Mouse (Mus musculus): ENCODE results near the gene Dcakd. TPM values are rescaled to one million over a fixed set of nuclear protein-coding genes. Genes with fewer than 3 reads are reported as not detected.

Gene Dcakd
- polyA plus RNA-seq, 1 experiment from 2014 or later: 170 TPM

DNA sequence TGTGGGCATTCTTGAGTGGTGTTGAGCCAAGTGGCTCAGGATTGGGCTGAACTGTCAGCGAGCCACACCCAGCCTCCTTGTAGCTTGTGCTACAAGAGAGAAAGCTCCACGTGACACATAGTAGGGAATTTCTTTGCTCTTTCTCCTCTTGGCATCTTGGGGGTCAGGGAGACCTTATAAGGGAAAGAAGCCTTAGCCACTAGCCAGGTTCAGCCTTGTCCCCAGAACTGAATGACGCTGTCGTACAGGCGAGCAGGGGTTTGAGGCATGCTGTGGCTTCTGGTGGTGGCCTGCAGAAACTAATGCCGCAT lies 38.9 kb upstream of the Dcakd start:
- H3K4me1 ChIP-seq: no peaks in the 10 kb centered on the region
- 90% methylated on average over 6 of the region's 6 CpGs for WGBS
- no peak overlapping the region for H3K4me3 ChIP-seq
- H3K27ac ChIP-seq: 0 out of 2 replicates have a peak overlapping the region, but pooled peaks have one; percentile 17
- H3K4me2 ChIP-seq (replicated peaks): no peak overlapping the region
- H3K36me3 ChIP-seq: peaks cover 80% of the 10 kb centered on the region
- ATAC-seq (ENCODE audit: insufficient number of reproducible peaks, insufficient read depth, low FRiP score, low TSS enrichment): no peak
- H3K9me3 ChIP-seq: no peaks in the 10 kb centered on the region
- H3K27me3 ChIP-seq: no peaks in the 10 kb centered on the region
- no peak overlapping the region for H3K9ac ChIP-seq

DNA sequence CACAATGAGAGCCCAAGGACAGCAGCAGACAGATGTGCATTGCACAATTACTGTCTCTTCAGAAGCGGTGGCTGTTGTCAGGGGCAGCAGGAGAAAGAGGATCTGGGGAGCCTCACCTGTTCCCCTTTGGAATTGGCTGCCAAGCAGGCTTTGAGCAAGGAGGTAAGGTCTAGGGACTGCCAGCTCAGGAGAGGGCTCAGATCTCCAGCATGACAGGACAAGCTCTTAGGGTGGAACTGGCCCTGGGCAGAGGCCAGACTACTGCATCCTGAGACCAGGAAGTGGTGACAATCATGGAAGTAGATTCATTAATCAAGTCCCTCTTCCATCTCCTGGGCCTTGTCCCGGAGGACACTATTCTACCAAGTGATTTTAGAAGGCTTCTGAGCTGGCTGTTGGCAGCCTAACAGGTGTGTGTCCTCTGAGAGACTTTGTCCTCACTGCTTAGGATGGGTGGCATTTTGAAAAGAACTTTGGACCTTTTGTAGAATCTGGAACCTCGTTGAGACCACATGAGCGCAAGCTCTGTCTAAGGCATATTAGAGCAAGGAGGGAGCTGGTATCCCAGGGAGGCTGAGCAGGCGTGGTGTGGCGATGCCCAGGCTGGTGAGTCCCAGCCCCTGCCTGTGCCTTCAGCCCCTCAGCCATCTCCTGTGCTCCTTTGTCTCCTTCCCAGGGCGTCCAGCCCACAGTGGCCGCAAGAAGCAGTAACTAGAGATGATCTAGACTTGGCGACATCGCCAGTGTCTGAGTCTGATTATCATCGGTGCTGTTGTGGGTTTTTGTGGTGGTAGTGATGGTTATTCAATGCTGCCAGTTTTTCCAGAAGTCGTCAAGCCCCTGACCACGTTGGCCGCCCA lies 38.3 kb upstream of the Dcakd start:
- Histone ChIP-seq H3K36me3 (peaks cover 86% of the 10 kb centered on the region), H3K27ac (0 out of 2 replicates have a peak overlapping the region, but pooled peaks have one; percentile 17), H3K9ac (no peak overlapping the region), H3K27me3 (no peaks in the 10 kb centered on the region), H3K4me3 (no peak overlapping the region), H3K9me3 (no peaks in the 10 kb centered on the region), H3K4me2 (replicated peaks) (no peak overlapping the region), H3K4me1 (no peaks in the 10 kb centered on the region)
- ATAC-seq (ENCODE audit: insufficient number of reproducible peaks, insufficient read depth, low FRiP score, low TSS enrichment): no peak
- WGBS: 94% methylated on average over 14 of the region's 14 CpGs

GRCm38 (mm10) chr11:103058499-103059085 lies 30.5 kb upstream of the Dcakd start:
- Histone ChIP-seq H3K9ac (no peak overlapping the region), H3K4me1 (no peaks in the 10 kb centered on the region), H3K36me3 (peaks cover 83% of the 10 kb centered on the region), H3K4me2 (replicated peaks) (no peak overlapping the region), H3K27me3 (no peaks in the 10 kb centered on the region), H3K27ac (no peak overlapping the region), H3K4me3 (no peak overlapping the region), H3K9me3 (no peaks in the 10 kb centered on the region)
- no peak for ATAC-seq (ENCODE audit: insufficient number of reproducible peaks, insufficient read depth, low FRiP score, low TSS enrichment)
- 82% methylated on average over 3 of the region's 3 CpGs for WGBS

- Histone ChIP-seq H3K9me3 (no peaks in the 10 kb centered on the region), H3K9ac (no peak overlapping the region), H3K4me3 (no peak overlapping the region), H3K4me1 (no peaks in the 10 kb centered on the region), H3K27me3 (no peaks in the 10 kb centered on the region), H3K36me3 (peaks cover 86% of the 10 kb centered on the region), H3K4me2 (replicated peaks) (no peak overlapping the region), H3K27ac (no peak overlapping the region)
- 90% methylated on average over 7 of the region's 7 CpGs for WGBS
- no peak for ATAC-seq (ENCODE audit: insufficient number of reproducible peaks, insufficient read depth, low FRiP score, low TSS enrichment)
Measured at GRCm38 (mm10) chr11:103056636-103057035, 28.5 kb upstream of the Dcakd start.

DNA sequence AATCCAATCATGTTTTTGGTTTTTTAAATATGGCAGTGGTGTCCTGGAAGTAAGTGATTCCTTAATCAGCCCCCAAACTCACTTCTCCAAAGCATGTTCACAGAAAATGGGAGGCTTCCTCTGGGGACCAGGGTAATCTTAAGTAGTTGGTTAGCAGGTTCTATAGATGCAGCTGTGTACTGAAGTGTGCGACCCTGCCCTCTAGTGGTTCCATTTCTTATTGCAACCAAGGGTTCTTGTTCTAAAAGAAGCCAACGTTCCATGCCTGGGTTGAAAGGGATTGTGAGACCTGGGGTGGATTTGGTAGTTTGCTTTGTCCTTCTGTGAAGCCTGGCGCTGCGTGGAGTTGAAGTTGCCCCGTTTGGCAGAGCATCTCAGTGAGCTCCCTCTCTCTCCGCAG lies 26.7 kb upstream of the Dcakd start:
- no peak for ATAC-seq (ENCODE audit: insufficient number of reproducible peaks, insufficient read depth, low FRiP score, low TSS enrichment)
- Histone ChIP-seq H3K4me3 (no peak overlapping the region), H3K27me3 (no peaks in the 10 kb centered on the region), H3K27ac (no peak overlapping the region), H3K9me3 (no peaks in the 10 kb centered on the region), H3K9ac (no peak overlapping the region), H3K36me3 (peaks cover 85% of the 10 kb centered on the region), H3K4me1 (no peaks in the 10 kb centered on the region), H3K4me2 (replicated peaks) (no peak overlapping the region)
- WGBS: 52% methylated on average over 6 of the region's 6 CpGs

DNA sequence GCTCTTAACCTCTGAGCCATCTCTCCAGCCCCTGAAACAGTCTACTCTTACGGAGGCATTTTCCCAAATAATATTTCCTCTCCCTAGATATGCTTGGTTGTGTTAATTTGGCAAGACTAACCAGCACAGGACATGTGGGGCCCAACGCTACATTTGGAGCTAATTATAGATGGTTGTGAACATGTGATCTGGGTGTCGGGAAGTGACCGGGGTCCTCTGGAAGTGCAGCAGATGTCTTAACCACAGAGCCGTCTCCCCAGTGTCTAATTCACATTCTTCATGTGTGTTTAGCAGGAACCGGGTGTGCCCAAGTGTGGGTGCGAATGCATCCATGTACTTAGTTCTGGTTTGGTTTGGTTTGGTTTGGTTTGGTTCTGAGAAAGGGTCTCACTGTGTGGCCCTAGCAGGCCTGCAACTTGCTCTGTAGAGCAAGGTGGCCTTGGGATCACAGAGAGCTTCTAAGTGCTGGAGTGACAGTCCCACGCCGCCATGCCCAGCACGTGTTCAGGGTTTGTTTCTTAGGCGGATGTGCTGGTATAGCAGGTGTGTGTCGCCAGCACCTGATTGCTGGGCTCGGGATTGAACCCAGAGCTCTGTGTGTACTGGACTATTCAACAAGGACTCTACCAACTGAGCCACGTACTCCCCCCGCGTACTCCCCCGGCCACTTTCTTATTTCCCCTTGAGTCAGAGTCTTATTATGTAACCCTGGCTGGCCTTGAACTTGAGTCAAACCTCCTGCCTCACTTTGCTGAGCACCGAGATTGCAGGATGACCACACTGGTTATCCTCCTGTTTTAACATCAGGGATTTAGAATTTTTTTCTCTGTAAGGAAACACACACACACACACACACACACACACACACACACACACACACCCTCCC lies 25.3 kb upstream of the Dcakd start:
- Histone ChIP-seq H3K4me2 (replicated peaks) (no peak overlapping the region), H3K27me3 (no peaks in the 10 kb centered on the region), H3K9ac (no peak overlapping the region), H3K27ac (no peak overlapping the region), H3K4me1 (no peaks in the 10 kb centered on the region), H3K36me3 (peaks cover 75% of the 10 kb centered on the region), H3K9me3 (no peaks in the 10 kb centered on the region), H3K4me3 (no peak overlapping the region)
- 86% methylated on average over 18 of the region's 18 CpGs for WGBS
- ATAC-seq (ENCODE audit: insufficient number of reproducible peaks, insufficient read depth, low FRiP score, low TSS enrichment): no peak

DNA sequence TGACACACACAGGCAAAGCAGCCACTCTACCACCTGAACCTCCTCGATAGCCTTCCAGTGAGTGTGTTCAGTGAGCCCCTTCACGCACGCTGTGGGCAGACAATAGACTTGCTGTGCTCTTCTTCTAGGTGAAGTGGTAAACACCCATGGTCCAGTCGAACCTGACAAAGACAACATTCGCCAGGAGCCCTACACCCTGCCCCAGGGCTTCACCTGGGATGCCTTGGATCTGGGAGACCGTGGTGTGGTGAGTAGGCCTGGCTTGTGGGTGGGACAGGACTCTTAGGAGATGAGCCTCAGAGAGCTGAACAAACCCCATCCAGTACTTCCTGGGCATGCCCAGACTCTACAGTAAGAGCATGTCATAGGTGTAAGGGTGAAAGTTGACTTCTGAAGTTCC lies 23.9 kb upstream of the Dcakd start:
- ATAC-seq (ENCODE audit: insufficient number of reproducible peaks, insufficient read depth, low FRiP score, low TSS enrichment): no peak
- Histone ChIP-seq H3K9ac (no peak overlapping the region), H3K4me3 (no peak overlapping the region), H3K27me3 (no peaks in the 10 kb centered on the region), H3K4me2 (replicated peaks) (no peak overlapping the region), H3K4me1 (no peaks in the 10 kb centered on the region), H3K36me3 (peaks cover 67% of the 10 kb centered on the region), H3K9me3 (no peaks in the 10 kb centered on the region), H3K27ac (no peak overlapping the region)
- 94% methylated on average over 6 of the region's 6 CpGs for WGBS

- no peak for ATAC-seq (ENCODE audit: insufficient number of reproducible peaks, insufficient read depth, low FRiP score, low TSS enrichment)
- Histone ChIP-seq H3K36me3 (peaks cover 65% of the 10 kb centered on the region), H3K4me3 (no peak overlapping the region), H3K27ac (no peak overlapping the region), H3K9ac (no peak overlapping the region), H3K9me3 (no peaks in the 10 kb centered on the region), H3K4me1 (no peaks in the 10 kb centered on the region), H3K4me2 (replicated peaks) (no peak overlapping the region), H3K27me3 (no peaks in the 10 kb centered on the region)
- WGBS: 61% methylated on average over 8 of the region's 8 CpGs
Measured at GRCm38 (mm10) chr11:103051249-103051691, 23.1 kb upstream of the Dcakd start.

GRCm38 (mm10) chr11:103050153-103050552 lies 22.0 kb upstream of the Dcakd start:
- Histone ChIP-seq H3K4me3 (no peak overlapping the region), H3K4me2 (replicated peaks) (no peak overlapping the region), H3K27ac (no peak overlapping the region), H3K4me1 (no peaks in the 10 kb centered on the region), H3K9me3 (no peaks in the 10 kb centered on the region), H3K27me3 (no peaks in the 10 kb centered on the region), H3K9ac (no peak overlapping the region), H3K36me3 (peaks cover 65% of the 10 kb centered on the region)
- no peak for ATAC-seq (ENCODE audit: insufficient number of reproducible peaks, insufficient read depth, low FRiP score, low TSS enrichment)
- 93% methylated on average over 9 of the region's 9 CpGs for WGBS

DNA sequence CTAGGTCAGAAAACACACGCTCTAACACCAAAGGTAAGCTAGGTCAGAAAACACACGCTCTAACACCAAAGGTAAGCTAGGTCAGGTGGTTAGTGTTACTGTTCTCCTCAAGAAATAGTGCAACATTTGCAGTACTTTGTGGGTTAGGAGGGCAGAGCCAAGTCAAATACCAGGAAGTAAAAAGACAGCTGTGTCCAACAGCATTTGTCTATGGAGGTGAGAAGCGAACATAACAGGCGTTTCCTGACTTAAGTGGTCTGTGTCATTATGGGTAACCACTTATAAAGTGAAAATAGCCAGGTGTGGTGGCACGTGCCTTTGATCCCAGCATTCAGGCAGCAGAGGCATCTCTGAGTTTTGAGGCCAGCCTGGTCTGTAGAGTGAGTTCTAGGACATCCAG lies 21.5 kb upstream of the Dcakd start:
- H3K4me3 ChIP-seq: no peak overlapping the region
- peaks cover 70% of the 10 kb centered on the region for H3K36me3 ChIP-seq
- ATAC-seq (ENCODE audit: insufficient number of reproducible peaks, insufficient read depth, low FRiP score, low TSS enrichment): no peak

GRCm38 (mm10) chr11:103046286-103046685 lies 18.2 kb upstream of the Dcakd start:
- ATAC-seq (ENCODE audit: insufficient number of reproducible peaks, insufficient read depth, low FRiP score, low TSS enrichment): no peak
- no peaks in the 10 kb centered on the region for H3K27me3 ChIP-seq
- 47% methylated on average over 8 of the region's 8 CpGs for WGBS
- H3K9ac ChIP-seq: no peak overlapping the region
- no peaks in the 10 kb centered on the region for H3K9me3 ChIP-seq
- no peak overlapping the region for H3K27ac ChIP-seq
- no peak overlapping the region for H3K4me2 ChIP-seq (replicated peaks)
- no peak overlapping the region for H3K4me3 ChIP-seq
- H3K36me3 ChIP-seq: peaks cover 63% of the 10 kb centered on the region
- H3K4me1 ChIP-seq: no peaks in the 10 kb centered on the region

More for the DNA sequence above, 21.5 kb upstream of the Dcakd start:
- 88% methylated on average over 5 of the region's 5 CpGs for WGBS
- Histone ChIP-seq H3K4me2 (replicated peaks) (no peak overlapping the region), H3K4me1 (no peaks in the 10 kb centered on the region), H3K9me3 (no peaks in the 10 kb centered on the region), H3K27me3 (no peaks in the 10 kb centered on the region), H3K9ac (no peak overlapping the region), H3K27ac (no peak overlapping the region)
